Mouse (Mus musculus): ENCODE measurements around the gene Mrnip.
A peak's percentile ranks its signal among the peaks of the same experiment; 100 is the strongest.

The Mrnip gene

DNA sequence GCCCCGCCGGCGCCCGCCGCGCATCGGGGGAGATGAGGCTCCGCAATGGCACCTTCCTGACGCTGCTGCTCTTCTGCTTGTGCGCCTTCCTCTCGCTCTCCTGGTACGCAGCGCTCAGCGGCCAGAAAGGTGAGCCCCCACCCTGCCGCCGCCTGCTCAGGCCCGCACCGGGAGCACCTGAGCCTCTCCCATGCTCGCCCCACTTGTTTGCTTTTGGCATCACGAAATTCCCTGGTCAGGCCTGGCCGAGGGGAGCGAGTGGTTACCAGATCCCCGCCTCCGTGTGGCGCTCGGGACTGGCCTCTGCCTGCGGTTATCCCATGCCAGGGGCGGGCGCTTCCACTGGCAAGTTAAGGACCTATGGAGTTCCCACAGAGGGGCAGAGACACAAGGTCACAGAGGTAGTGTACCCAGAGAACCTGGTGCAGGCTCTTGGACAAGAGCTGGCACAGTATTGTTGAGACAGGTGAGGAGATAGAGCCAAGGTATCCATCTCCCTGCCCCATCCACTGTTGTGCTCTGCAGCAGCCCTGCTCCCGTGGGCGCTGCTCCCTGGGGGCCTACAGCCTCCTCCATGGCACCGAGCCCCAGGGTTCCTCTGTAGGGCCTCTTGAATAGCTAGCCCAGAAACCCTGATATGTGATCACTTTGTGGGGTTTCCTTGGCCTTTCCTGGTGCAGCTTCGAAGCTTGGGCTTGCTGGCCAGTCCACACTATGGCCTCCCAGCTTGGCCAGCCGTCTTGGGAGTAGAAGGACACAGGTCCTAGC is 51.6 kb downstream of the Mrnip start:
- no peak for DNase-seq (ENCODE audit: low read depth, low spot score)

DNA sequence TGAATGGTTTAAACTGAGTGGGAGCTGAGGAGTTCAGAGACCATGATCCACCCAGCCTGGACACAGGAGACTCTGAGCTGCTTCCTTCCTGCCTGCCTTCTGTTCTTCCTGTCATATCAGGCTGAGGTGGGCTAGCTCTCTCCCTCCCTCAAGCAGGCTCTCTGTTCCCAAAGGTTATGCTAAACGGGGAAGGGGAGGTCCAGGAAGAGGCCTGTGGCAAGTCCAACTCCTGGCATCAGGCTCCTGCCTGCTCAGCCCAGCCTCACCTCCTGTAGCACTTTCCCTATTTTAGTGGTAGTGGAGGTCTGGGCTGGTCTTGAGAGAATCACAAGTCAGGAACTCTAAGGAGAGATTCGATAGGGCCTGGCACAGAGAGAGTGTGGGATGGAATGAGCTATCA is 52.2 kb downstream of the Mrnip start:
- no peak for DNase-seq (ENCODE audit: low read depth, low spot score)

DNA sequence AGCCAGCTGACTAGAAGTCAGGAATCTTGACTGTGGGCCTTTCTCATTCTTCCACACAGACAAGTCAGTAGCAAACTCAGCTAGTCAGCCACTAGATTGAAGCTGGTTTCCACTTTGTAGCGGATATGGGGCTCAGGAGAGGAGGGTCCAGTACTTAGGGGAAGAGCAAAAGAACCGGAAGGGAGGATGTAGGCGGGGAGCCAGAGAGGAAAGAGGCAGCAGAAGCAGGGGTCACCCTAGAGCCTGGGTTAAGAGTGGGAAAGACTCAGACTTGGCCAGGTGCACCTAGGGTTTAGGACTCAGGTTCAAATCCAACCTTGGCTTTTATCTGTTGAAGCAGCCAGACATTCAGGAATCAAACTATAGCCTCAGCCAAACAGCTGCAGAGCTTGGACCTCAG is 53.0 kb downstream of the Mrnip start:
- no peak for DNase-seq (ENCODE audit: low read depth, low spot score)

GRCm38 (mm10) chr11:50227736-50228135 is 53.5 kb downstream of the Mrnip start:
- DNase-seq (ENCODE audit: low read depth, low spot score), result no peak

DNA sequence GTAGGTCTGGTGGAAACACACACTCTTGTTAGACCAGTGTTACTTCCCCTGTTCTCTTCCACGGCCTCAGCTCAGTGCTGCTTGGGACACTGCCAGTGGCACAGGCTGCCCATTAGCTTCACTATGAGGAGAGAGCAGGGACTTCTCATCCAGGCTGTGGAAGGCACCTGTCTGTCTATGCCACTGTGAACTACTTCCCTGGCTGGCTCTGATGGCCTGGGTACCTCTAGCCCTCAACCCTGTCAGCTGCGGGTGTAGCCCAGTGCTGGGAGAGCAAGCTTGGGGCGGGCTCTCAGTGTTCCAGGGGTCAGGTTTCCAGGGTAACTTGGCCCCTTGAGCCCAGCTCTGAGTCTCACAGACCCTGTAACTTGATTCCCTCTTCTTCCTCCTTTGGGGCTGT is 54.5 kb downstream of the Mrnip start:
- no peak for DNase-seq (ENCODE audit: low read depth, low spot score)

GRCm38 (mm10) chr11:50229252-50229910 is 55.1 kb downstream of the Mrnip start:
- no peak for DNase-seq (ENCODE audit: low read depth, low spot score)

DNA sequence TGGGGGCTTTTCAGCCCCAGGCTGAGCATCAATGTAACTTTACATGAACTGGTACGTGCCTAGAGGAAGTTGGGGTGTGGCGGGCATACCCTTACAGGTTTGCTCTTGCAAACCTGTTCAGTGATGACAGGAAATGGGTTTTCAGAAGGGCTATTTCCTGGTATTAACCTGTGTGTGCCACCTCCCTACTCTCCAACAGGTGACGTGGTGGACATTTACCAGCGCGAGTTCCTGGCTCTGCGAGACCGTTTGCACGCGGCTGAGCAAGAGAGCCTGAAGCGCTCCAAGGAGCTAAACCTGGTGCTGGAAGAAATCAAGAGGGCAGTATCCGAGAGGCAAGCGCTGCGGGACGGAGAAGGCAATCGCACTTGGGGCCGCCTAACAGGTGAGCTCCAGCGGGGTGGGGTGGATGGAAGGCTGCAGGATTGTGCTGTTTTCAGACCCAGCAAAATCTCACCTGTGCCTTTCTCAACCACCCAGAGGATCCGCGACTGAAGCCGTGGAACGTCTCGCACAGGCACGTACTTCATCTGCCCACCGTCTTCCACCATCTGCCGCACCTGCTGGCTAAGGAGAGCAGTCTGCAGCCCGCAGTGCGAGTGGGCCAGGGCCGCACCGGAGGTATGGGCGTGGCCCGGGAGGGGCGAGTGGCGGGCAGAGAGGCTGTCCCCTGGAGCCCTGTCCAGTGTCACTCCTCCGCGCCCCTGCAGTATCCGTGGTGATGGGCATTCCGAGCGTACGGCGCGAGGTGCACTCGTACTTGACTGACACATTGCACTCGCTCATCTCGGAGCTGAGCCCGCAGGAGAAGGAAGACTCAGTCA is 56.4 kb downstream of the Mrnip start:
- DNase-seq (ENCODE audit: low read depth, low spot score), result no peak

DNA sequence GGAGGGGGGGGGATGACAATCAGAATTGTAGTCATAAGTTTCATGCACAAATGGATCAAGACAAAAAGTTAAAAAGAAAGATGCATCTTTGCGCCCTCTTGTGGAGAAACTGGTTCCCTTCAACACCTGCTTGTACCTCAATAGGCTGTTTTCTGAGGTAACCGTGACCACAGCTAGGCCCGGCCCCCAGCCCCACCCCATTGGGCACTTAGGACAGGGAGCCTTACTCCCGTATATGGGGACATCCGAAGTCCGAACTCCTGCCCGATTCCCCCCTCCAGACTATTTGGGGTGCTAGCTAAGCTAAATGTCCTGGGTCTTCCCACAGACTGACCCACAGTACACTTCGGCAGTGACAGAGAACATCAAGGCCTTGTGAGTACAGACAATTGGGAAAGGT is 57.2 kb downstream of the Mrnip start:
- peak; percentile 65 for DNase-seq (ENCODE audit: low read depth, low spot score)

- DNase-seq (ENCODE audit: low read depth, low spot score), result no peak
Measured at GRCm38 (mm10) chr11:50233022-50233421, 58.8 kb downstream of the Mrnip start.

GRCm38 (mm10) chr11:50233993-50234392 is 59.7 kb downstream of the Mrnip start:
- no peak for DNase-seq (ENCODE audit: low read depth, low spot score)

DNA sequence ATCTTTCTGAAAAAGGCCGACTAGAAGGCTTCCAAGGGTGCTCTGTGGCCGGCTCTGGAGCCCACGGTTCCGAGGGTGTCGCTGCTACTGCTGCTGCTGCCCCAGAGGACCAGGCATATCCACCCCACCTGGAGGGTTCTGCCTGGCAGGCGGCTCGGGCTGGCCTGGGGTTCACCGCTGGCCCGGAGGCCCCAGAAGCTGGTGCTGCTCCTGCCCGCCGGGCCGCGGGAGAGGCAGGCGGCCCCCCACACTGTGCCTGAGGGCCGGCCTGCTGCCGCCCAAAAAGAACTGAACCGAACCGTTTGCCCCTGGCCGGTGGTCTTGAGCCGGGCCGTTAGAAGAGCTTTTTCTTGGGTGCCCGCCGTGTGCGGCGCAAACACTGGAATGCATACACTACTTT is 60.4 kb downstream of the Mrnip start:
- DNase-seq (ENCODE audit: low read depth, low spot score), result no peak

DNA sequence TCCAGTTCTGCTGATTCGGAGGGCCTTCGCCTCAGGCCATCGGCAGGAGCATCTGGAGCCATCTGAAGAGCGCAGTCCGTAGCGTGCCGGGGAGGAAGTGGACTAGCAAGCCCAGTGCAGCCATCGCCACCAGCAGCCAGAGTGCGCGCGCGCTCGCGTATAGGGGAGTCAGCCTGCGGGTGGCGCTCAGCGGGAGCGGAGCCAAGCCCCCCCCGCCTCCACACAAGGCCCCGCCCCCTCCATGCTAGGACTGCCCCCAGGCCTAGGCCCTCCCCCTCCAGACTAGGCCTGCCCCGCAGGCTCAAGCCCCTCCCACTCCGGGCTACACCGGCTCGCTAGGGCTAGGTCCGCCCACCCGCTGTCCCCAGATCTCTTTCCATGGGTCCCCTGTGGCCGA is 62.3 kb downstream of the Mrnip start:
- peak; percentile 76 for DNase-seq (ENCODE audit: low read depth, low spot score)

DNA sequence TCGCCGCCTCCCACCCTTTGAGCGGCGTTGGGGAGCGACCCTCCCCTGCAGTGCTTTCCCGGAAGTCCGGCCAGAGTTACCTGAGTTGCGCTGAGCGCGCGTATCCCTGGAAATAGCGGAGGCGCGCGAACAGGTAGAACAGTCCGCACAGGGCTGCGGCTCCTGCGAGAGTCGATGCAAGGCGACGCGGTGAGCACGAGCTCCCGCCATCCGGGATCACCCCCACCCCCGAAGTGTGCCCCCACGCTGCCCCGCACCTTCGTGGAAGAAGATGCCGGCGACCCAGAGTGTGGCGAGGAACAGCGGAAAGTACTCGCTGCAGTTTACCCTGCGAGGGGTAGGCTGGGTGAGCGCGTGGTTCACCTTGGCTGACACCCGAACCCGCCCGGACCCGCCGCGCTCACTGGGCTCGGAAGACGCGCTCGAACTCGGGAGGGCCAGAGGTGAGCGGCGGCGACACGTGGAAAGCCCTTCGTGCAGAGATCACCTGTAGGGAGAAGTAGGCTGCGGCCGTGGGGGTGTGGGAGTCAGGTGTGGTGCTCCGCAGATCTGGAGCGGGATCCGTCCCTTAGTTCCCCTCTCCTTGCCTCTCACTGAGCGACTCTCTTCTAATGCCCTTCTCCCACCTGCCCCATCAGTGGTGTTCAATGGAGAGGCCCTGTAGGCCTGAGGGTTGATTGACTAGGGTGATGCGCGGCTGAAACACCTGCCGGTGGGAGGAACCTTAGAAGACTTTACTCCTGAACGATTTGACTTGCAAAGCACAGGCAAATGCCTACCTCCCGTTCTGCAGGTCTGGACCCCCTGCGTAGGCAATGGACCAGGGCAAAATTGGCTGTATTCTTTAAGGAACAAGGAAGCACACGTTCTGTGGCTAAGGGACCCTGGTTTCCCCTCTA is 62.9 kb downstream of the Mrnip start:
- no peak for DNase-seq (ENCODE audit: low read depth, low spot score)

DNA sequence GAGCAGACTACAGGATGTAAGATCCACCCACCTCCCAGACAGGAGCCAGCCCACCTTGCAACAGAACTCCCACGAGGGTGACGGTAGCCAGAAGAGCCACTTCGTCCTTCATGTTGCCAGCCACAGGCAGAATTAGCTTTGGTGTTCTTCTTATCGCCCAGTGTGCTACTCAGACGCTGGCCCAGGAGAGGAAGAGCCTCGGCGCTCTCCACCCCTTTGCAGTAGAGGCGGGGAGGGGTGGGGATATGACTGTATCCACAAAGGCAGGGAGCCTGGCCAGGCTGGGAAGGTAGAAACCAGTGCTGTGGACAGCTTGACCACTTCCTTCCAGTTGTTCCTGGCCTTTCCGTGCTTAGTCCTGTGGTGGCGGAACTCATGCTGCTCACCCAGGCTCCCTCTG is 64.1 kb downstream of the Mrnip start, which contains the start of gene Ltc4s:
TSS of gene Ltc4s (minus strand) at position 293 of the 400 bp plus-strand sequence.
- DNase-seq (ENCODE audit: low read depth, low spot score), result no peak

DNA sequence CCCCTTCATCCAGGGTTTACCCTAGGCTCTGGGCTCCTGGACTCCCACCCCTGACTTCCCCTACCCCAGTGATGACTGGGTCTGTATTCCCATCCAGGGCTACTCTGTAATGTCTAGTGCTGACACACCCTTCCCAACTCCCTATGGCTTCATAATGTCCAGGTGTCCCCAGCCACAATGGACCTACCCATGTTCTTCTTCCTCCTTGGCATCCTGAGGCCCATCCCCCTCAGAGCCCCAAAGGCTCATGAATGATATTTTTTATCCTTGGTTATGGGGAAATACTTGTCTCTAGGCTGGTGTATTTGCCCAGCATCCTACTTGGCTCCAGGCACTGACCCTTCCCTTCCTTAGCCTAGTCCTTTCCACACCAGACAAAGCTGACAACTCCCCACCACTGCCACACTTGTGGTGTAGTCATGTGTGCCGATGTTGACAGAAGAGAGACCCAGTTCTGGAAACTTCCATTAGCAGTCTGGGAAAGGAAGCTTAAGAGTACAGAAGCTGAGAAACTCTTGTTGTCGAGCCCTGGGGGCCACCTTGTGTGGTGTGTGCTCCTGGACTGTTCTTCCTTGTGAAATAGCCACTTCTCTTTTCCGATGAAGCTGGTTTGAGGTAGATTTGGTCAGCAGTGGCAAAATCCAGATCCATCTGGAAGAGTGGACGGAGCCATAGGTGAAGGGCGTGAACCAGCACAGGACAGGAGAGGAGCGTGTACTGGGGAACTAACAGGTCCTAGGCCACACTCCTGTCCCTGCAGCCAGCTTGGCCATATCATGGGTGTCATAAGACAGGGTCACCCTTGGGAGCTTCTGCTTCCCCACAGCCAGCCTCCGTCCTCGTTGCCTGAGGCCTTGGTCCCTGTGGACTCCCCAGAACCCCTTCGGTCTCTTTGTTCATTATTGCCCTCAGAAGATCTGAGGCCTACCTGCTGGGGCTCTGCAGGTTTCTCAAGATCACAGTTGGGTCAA is 64.9 kb downstream of the Mrnip start:
- DNase-seq (ENCODE audit: low read depth, low spot score), result no peak

- DNase-seq (ENCODE audit: low read depth, low spot score), result no peak
Measured at GRCm38 (mm10) chr11:50240235-50240911, 66.1 kb downstream of the Mrnip start.

- DNase-seq (ENCODE audit: low read depth, low spot score), result no peak
Measured at GRCm38 (mm10) chr11:50243926-50244325, 69.7 kb downstream of the Mrnip start.

DNA sequence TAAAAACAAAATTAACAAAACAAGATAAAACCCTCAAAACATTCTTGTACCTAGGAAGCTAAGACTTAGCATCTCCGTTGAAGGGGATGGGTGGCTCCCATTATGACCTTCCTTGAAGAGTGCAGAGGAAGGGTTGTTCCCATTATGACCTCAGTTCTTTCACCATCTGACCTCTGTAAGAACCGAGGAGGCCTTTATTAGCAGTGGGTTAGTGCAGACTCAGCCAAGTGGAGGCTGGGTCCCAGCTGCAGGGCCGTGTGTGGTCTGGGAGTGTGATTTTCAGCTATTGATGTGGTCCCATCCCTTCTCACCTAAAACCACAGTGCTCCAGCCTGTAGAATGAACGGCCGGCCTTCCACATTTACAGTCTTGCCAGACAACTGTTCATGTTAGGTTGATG is 71.0 kb downstream of the Mrnip start:
- no peak for DNase-seq (ENCODE audit: low read depth, low spot score)

DNA sequence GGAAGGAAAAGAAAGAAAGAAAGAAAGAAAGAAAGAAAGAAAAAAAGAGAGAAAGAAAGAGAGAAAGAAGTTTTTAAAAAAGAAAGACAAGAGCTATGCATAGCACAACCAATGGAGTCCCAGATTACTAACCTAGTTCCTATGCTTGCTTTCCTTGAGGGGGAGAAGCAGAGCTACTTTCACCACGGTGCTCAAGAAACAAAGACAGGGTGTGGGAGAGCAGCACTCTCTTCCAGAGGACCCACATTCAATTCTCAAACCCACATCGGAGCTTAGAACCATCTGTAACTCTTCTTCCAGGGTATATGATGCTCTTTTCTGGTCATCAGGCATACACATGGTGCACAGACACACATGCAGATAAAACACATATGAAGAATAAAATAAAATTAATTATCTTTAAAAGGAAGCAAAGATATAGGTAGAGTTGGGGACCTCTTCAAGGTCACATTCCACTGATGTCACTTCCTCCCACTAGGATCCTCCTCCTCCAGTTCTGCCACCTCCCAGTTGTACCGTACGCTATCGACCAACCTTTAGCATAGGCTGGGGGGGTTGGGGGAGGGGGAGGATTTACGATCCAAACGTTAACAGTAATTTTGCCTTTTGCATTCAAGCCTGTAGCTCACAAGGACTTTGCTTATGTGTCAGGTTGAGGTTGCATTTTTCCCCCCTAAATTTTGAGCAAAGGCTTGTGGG is 74.4 kb downstream of the Mrnip start:
- DNase-seq (ENCODE audit: low read depth, low spot score), result no peak

Measured in c-Kit-negative CD71-positive TER-119-positive erythroid progenitor cells, embryonic 14.5 days (primary cell).